Mouse (Mus musculus): ENCODE measurements around the gene 5530400C23Rik. TPM values are rescaled to one million over a fixed set of nuclear protein-coding genes. Genes with fewer than 3 reads are reported as not detected.
A peak's percentile ranks its signal among the peaks of the same experiment; 100 is the strongest.
"Not testable (repeated sequence)": the region's sequence is repeated elsewhere in the genome, so short reads cannot be mapped to it uniquely, and the experiment has no call there.

Gene 5530400C23Rik
- polyA plus RNA-seq (2012; rRNA removed) = not detected in 2 replicates

- not testable (repeated sequence) for H3K4me1 ChIP-seq (ENCODE audit: control insufficient read depth, insufficient read depth, low read length); H3K27ac ChIP-seq (ENCODE audit: insufficient read depth, low read length); H3K4me3 ChIP-seq (replicated peaks; ENCODE audit: insufficient read depth, low read depth, low read length); H3K27me3 ChIP-seq (ENCODE audit: control insufficient read depth, insufficient read depth, low read length); DNase-seq
Measured at GRCm38 (mm10) chr6:133291916-133292315, at the start of gene 5530400C23Rik. Gene 5530400C23Rik (plus strand): TSS chr6:133292216.

GRCm38 (mm10) chr6:133305952-133306715 lies 14.1 kb downstream of the 5530400C23Rik start:
- DNase-seq = peak; percentile 42 to 52
- Histone ChIP-seq H3K4me1 (ENCODE audit: control insufficient read depth, insufficient read depth, low read length) (0 out of 2 replicates have a peak, but pooled peaks cover 3% of the 10 kb centered on the region), H3K4me3 (replicated peaks; ENCODE audit: insufficient read depth, low read depth, low read length) (no peak overlapping the region), H3K27me3 (ENCODE audit: control insufficient read depth, insufficient read depth, low read length) (no peaks in the 10 kb centered on the region; the same call in 1 of the 2 replicates), H3K27ac (ENCODE audit: insufficient read depth, low read length) (no peak overlapping the region)
- TF ChIP-seq POLR2A (IDR thresholded peaks at IDR 0.05; ENCODE audit: borderline replicate concordance, insufficient read depth, low read length) (no peak), CTCF (IDR thresholded peaks at IDR 0.05; ENCODE audit: borderline replicate concordance, insufficient read depth, low read depth, low read length) (no peak)
- WGBS = 30% methylated on average over 3 of the region's 3 CpGs

GRCm38 (mm10) chr6:133313896-133314295 lies 21.9 kb downstream of the 5530400C23Rik start:
- not testable (repeated sequence) for DNase-seq; H3K27ac ChIP-seq (ENCODE audit: insufficient read depth, low read length); H3K4me3 ChIP-seq (replicated peaks; ENCODE audit: insufficient read depth, low read depth, low read length); H3K27me3 ChIP-seq (ENCODE audit: control insufficient read depth, insufficient read depth, low read length); H3K4me1 ChIP-seq (ENCODE audit: control insufficient read depth, insufficient read depth, low read length)
- 81% methylated on average over 2 of the region's 2 CpGs for WGBS

- no peaks in the 10 kb centered on the region for H3K4me1 ChIP-seq (ENCODE audit: control insufficient read depth, insufficient read depth, low read length)
- no peak for DNase-seq
- no peaks in the 10 kb centered on the region for H3K27me3 ChIP-seq (ENCODE audit: control insufficient read depth, insufficient read depth, low read length)
- no peak overlapping the region for H3K27ac ChIP-seq (ENCODE audit: insufficient read depth, low read length)
- no peak overlapping the region for H3K4me3 ChIP-seq (replicated peaks; ENCODE audit: insufficient read depth, low read depth, low read length)
- WGBS = 63% methylated on average over 1 of the region's 1 CpGs
- no peak for TF ChIP-seq CTCF (IDR thresholded peaks at IDR 0.05; ENCODE audit: borderline replicate concordance, insufficient read depth, low read depth, low read length)
- no peak for TF ChIP-seq POLR2A (IDR thresholded peaks at IDR 0.05; ENCODE audit: borderline replicate concordance, insufficient read depth, low read length)
Measured at GRCm38 (mm10) chr6:133338535-133338934, 46.5 kb downstream of the 5530400C23Rik start.

GRCm38 (mm10) chr6:133341731-133342130 lies 49.7 kb downstream of the 5530400C23Rik start:
- not testable (repeated sequence) for H3K4me1 ChIP-seq (ENCODE audit: control insufficient read depth, insufficient read depth, low read length); H3K4me3 ChIP-seq (replicated peaks; ENCODE audit: insufficient read depth, low read depth, low read length); H3K27me3 ChIP-seq (ENCODE audit: control insufficient read depth, insufficient read depth, low read length); H3K27ac ChIP-seq (ENCODE audit: insufficient read depth, low read length); DNase-seq
- WGBS = 69% methylated on average over 5 of the region's 5 CpGs

Other genes with a start within 250 kb of the 5530400C23Rik start
- gene Tas2r140, start 236.4 kb upstream of the 5530400C23Rik start, polyA plus RNA-seq (2012; rRNA removed) = not detected in 2 replicates
- 82.1 and 84.5 TPM in 2 replicates for gene Smim10l1, start 187.3 kb upstream of the 5530400C23Rik start, polyA plus RNA-seq (2012; rRNA removed)